Mouse (Mus musculus) megakaryocyte, embryonic 14.5 days (primary cell): Measurements from ENCODE around the gene Dab1.

ENCODE experiments used
- FLI1 ChIP-seq: IDR thresholded peaks from 2 replicates; pipeline ENCODE4 v1.6.1; 2012; ENCODE audit warnings: low read length, inconsistent platforms, mixed read lengths
- GATA1 ChIP-seq: IDR thresholded peaks from 3 replicates; pipeline ENCODE4 v1.6.1; 2012; ENCODE audit warnings: mixed read lengths, low read length, inconsistent platforms, borderline replicate concordance

DNA sequence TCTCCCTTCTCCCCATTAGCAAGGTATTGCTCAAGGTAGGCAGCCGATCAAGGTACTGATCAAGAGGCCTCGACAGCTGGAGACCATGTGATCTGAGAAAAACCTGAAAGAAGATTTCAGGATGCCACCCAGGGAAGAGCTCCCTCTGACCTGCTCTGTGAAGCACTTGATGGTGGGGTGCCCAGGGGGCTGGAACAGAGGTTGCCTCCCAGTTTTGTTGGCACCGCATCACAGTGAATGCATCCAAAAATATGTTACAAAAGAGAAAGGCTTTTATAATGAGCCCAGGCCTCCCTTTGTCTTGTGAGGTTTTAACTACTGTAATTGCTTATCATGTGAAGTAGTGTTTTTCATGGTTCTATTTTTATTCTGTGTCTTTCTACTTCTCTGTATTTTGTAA lies 1054.2 kb downstream of the Dab1 start:
- no peak for TF ChIP-seq GATA1
- no peak for TF ChIP-seq FLI1
